Comparison of ENCODE assay signal across 22 mouse cellular contexts in the genomic region with DNA sequence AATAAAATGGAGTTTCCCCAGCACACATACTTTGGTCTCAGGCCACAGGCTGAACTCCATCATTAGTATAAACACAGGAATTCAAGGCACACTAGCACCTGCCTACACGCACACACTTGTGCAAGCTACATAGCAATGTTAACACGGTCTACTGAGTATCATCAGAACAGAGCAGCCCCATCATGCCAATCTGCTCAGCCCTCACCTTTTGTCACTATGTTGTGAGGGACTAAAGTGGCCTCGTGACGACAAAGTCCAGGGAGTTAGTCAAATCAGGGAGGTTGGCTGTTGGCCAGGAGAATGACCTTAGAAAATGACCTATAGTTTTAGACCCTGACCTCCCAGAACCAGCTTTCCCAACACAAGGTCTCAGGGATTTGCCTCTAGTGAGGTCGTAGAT. TPM values are rescaled to one million over a fixed set of nuclear protein-coding genes. Genes with fewer than 3 reads are reported as not detected.
"Had no signal": no experiment of that assay in that cellular context is flagged by ENCODE, and none has a peak within 500 bp of the region (broad histone marks: within the 10 kb centered on the region; RNA-seq: fewer than 3 reads in every experiment).

No protein-coding gene starts in this region.

- DNase-seq: lung, adult 2 months; lung, postnatal 14 days; lung, postnatal 36 days; retina, postnatal 1 day; right cerebral cortex, adult 18-20 months; right cerebral cortex, postnatal 25 days; right cerebral cortex, postnatal 4 days; spleen, adult 18-20 months; thymus, adult 18-20 months; thymus, postnatal 14 days; thymus, postnatal 36 days had no signal

- H3K4me3 ChIP-seq: liver, embryonic 15.5 days; lung, embryonic 15.5 days; megakaryocyte, embryonic 14.5 days; midbrain, embryonic 13.5 days; myocyte; neural tube, embryonic 12.5 days had no signal

- H3K36me3 ChIP-seq: liver, embryonic 15.5 days; lung, embryonic 15.5 days; midbrain, embryonic 13.5 days; neural tube, embryonic 12.5 days had no signal

- H3K27me3 ChIP-seq: liver, embryonic 15.5 days; lung, embryonic 15.5 days; midbrain, embryonic 13.5 days; neural tube, embryonic 12.5 days had no signal

- H3K9me3 ChIP-seq: liver, embryonic 15.5 days; lung, embryonic 15.5 days; megakaryocyte, embryonic 14.5 days; midbrain, embryonic 13.5 days; neural tube, embryonic 12.5 days had no signal

- H3K4me2 ChIP-seq: liver, embryonic 15.5 days; lung, embryonic 15.5 days; midbrain, embryonic 11.5 days; midbrain, embryonic 13.5 days; neural tube, embryonic 12.5 days had no signal

- ATAC-seq: lung, postnatal 0 days; midbrain, embryonic 13.5 days; midbrain, embryonic 16.5 days had no signal

- H3K9ac ChIP-seq: liver, embryonic 15.5 days; lung, embryonic 15.5 days; midbrain, embryonic 13.5 days; neural tube, embryonic 12.5 days had no signal

- H3K4me1 ChIP-seq: lung, embryonic 15.5 days; midbrain, embryonic 13.5 days; neural tube, embryonic 12.5 days had no signal

- H3K27ac ChIP-seq: liver, embryonic 15.5 days; lung, embryonic 15.5 days; macrophage; midbrain, embryonic 13.5 days; neural tube, embryonic 12.5 days had no signal

RNA-seq across cellular contexts. Expression of gene Spns3, which starts 7.8 kb away (rescaled TPM):
- polyA plus RNA-seq: macrophage; midbrain, embryonic 11.5 days; midbrain, embryonic 13.5 days; midbrain, embryonic 16.5 days; neural tube, embryonic 12.5 days; stomach, embryonic 14.5 days had no signal
